Mouse (Mus musculus) frontal cortex, postnatal 25 days (tissue): ENCODE data around the gene Nab2.
"Not testable (repeated sequence)": the region's sequence is repeated elsewhere in the genome, so short reads cannot be mapped to it uniquely, and the experiment has no call there.

Experiments
- DNase-seq, 2 experiments: peaks; one replicate each; pipeline ENCODE4 v3.0.0; 2022; ENCODE audit warnings: low spot score in 2 of 2

Gene Nab2

GRCm38 (mm10) chr10:127674046-127674655, 5.8 kb upstream of the Nab2 start:
- no peak for DNase-seq

GRCm38 (mm10) chr10:127671276-127671675, 2.9 kb upstream of the Nab2 start:
- DNase-seq: no peak

DNA sequence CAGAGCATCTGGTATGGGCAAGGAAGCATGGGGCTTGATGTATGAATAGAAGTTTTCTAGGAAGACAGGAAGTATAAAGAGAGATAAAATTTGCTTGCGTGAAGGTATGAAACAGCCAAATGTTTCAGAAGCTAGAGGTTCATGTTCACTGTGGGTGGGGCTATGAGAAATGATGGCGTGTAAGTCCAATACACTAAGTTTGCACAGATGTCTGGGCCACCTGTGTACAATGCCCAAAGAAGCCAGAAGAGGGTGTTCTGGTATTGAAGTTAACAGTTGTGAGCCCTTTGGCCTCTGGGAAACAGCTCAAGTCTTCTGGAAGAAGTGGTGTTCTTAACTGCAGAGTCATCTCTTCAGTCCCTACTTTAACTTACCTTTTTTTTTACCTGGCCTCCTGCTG, 1.8 kb upstream of the Nab2 start:
- DNase-seq: no peak

GRCm38 (mm10) chr10:127669170-127669569, 802 bp upstream of the Nab2 start:
- peak in 1 of 2 experiments; percentile 23 for DNase-seq

DNA sequence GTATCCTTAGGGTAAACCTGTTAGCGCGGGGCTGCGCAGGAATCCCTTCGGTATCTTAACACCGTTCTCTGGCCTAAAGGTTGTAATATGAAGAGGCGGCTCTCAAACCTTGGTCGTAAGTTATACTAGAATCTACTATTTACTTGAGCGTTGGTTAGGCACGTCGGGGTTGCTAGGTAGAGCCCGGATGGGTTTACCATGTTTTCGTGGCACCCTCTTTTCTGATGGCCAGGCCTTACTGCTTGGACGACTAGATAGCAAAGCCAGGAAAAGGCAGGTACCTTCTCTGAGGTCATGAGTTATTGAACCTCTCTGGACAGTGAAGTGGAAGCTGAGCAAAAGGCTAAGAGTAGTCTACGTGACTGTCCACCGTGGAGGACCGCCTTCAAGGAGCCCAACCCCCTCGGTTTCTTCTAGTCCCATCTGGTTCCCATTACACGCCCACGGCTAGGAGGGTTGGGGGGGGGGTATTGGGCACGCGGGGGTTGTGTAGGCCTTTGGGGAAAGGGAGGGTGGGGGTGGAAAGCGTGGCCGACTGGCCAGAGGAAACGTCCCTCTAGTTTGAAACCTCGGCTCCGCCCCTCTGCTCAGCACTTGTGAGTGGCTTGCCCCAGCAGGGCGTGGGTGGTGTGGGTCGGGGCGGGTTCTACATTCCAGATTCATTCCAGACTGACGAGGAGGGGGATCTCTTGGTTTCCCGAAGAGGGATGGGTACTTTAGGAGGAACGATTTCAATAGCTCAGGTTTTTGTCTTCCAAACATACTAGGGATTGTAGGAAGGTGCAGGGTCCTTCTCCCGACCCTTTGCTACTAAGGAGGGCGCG, 887 bp downstream of the Nab2 start:
- peak; percentile 37 to 44 for DNase-seq

DNA sequence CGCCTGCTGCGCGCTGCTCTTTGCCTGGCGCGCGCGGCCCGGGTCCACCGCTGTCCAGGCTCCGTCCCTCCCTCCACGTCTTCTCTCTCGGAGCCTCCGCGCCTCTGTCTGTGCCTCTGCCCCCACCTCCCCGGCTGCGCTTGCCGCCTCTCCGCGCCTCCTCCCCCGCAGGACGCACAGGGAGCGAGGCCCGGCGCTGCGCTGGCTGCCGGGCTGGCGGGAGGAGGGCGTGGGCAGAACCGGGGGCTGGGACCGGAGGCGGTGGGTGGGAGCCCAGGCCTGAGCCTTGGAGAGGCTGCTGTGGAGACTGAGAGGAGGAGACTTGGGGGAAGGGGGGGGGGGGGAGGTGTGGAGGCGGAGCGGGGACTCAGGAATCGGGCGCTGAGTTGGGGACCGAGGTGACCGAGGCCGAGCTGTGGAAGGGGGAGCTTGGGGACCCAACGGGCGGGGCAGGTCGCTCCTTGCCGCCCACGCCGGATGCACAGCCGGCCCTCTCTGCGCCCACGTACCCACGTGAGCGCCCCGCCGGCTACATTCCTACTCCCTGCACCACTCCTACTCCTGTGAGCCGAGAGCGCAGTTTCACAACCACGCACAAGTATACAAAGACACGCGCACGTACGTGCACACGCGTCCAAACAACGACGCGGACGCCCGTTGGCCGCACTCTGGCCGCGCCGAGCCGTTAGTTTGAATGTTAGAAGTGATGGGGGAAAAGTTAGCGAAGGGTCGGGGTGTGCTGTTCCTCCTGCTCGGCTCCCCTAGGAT, 1.7 kb downstream of the Nab2 start, which contains the start of gene Nemp1:
Nemp1 (plus strand) TSS at position 401 of the 768 bp plus-strand sequence.
- peak; percentile 49 to 58 for DNase-seq

GRCm38 (mm10) chr10:127665366-127666181, 2.8 kb downstream of the Nab2 start:
- DNase-seq: no peak

DNA sequence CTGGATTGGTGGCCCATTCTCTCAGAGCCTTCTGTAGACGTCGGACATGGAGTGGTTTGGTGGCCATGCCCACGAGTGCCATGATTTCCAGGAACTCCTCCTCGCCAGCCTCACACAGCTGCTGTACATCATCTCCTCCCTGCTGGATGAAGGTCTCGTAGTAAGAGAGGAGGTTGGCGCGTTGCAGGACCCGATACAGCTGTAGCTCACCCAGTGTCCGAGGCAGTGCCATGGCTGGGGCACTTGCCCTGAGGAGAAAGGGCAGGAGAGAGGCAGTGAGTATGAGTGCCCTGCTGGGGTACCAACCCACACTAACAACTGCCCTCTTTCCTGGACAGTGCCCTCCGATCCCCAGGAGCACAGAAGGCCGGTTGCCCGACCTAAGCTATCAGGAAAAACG, 3.5 kb downstream of the Nab2 start:
- DNase-seq: no peak

GRCm38 (mm10) chr10:127664166-127664565, 4.2 kb downstream of the Nab2 start:
- DNase-seq: no peak

DNA sequence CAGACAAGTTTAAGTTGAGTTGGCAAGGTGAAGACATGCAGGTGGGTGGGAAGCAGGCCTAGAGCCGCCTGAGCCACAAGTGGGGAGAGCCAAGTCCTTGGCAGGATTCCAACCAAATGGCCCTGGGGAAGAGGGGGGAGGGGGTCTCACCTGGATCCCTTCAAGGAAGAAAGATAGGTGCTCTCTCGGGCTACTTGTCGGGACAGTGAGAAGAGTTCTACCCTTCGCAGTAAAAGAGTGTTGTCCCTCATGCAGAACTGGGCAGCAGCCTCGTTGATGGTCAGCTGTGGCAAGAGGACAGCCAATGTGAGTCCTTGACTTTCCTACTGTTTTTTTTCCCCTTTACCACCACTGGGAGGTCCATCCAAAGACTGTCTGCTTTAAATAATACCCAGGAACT, 4.8 kb downstream of the Nab2 start:
- DNase-seq: no peak

DNA sequence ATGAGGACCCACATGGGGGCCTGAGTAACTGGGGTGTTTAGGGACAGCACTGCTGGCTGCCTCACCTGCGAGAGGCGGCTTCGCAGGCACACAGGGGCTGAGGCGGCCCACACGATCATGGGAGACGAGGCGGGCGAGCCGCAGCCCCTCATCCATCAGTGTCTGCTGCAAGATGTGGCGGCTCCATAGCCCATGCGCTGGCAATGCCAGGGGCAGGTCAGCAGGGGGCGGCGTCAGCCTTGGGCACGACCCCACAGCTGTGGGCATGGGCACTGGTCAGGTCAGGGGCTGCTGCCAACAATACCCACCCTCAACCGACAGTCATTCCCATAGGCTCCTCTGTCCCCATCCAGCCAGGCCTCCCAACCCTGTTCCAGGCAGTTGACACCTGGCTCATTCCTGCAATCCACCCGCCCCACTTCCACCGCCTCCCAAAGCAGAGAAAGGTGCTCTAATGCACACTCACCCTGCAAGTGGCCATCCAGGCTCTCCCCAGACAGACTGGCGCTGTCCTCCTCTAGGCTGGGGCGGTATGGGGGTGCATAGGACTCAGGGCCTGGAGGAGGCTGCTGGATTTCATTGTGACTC, 5.6 kb downstream of the Nab2 start:
- DNase-seq: peak in 1 of 2 experiments; percentile 19

DNA sequence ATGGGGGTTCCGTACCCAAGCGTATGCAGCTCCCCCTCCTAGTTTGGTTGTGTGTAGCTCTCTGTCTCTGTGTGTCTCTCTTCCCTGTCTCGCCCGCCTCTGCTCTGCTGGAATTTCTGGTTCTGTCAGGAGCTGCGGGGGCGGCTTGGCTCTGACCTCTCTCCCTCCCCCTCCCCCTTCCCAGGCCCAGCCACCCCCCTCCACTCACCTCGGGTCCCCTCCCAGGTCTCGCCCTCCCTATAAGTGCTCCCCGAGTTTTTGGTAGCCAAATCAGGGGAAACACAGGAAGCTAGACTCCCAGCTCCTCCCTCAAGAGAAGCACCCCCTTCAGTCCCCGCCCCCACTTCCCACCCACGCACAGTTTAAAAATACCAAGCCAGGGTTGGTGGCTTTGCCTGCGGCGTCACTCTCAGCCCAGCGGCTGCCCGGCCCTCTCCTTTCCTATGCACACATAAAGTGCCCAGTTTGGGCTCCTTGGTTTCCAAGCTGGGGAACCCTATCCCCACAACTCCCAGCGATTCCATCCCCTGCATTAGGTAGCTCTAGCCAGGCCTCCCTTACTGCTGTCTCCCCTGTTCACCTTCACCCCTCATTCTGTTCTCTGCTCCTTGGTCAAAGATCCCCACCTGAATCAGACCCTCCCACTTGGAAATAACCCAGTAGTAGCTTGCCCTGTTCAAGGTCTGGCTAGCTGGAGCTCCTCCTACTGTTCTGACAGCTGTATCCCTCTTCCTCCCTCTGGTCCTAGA, 6.3 kb downstream of the Nab2 start:
- peak; percentile 39 to 40 for DNase-seq

DNA sequence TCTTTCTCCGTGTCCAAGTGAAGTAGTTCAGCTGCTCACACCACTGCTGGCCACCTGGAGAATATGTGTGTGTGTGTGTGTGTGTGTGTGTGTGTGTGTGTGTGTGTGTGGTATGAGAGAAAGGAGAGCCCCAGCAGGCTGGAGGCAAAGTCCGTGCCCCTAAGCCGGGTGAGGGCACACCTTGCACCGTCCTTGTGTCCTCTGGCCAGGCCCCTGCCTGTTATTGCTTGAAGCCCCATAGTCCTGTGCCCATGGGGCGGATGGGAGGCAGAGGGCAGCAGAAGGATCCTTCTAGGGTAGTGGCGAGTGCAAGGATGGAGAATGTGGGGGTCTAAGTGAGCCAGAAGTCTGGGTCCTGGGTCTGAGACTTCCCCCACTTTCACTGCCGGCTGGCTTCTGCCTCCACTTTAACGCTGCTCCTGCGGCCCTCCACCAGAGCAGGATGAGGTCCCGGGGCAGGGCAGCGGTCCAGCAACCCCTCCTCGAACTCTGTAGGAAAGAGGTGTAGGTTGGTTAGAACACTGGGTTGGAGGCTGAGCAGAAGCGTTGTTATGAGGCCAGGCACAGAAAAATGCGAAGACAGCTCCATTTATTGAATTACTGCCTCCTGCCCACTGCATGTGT, 7.0 kb downstream of the Nab2 start:
- no peak for DNase-seq

- no peak for DNase-seq
These were observed 8.8 kb downstream of the Nab2 start for GRCm38 (mm10) chr10:127659551-127659950.

GRCm38 (mm10) chr10:127658076-127658475, 10.3 kb downstream of the Nab2 start:
- DNase-seq: no peak

DNA sequence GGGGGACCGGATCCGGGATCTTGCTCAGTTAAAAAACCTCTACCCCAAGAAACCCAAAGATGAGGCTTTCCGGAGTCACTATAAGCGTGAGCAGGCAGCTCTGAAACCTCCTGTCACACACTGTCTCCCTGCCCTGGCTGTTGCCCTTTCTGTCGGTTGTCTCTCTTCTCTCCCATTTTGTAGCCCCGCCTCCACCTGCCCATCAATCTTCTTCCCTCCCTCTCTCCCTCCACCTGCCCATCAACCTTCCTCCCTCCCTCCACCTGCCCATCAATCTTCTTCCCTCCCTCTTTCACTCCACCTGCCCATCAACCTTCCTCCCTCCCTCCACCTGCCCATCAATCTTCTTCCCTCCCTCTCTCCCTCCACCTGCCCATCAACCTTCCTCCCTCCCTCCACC, 10.8 kb downstream of the Nab2 start:
- DNase-seq: not testable (repeated sequence)

DNA sequence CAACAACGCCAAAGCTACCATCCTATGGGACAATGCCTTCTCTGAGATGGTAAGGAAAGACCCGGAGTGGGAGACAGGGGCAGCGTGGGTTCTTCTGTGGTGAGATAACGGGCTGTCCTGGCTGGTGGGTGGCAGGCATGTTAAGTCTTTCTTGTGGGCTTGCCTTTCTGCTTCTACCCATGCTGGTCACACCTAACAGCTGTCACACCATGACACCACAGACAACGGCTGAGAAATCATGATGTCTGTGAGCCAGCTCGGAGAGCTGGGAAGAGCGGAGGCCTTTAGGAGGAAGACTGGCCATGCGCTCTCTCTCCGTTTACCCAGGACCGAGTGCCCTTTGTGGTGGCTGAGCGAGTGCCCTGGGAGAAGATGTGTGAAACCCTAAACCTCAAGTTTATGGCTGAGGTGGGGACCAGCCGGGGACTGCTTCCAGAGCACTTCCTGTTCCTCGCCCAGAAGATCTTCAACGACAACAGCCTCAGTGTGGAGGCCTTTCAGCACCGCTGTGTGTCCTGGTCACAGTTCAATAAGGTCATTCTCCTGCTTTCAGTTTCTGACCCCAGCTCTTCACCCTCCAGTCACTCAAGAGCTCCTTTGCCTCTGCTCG, 13.3 kb downstream of the Nab2 start:
- no peak for DNase-seq

DNA sequence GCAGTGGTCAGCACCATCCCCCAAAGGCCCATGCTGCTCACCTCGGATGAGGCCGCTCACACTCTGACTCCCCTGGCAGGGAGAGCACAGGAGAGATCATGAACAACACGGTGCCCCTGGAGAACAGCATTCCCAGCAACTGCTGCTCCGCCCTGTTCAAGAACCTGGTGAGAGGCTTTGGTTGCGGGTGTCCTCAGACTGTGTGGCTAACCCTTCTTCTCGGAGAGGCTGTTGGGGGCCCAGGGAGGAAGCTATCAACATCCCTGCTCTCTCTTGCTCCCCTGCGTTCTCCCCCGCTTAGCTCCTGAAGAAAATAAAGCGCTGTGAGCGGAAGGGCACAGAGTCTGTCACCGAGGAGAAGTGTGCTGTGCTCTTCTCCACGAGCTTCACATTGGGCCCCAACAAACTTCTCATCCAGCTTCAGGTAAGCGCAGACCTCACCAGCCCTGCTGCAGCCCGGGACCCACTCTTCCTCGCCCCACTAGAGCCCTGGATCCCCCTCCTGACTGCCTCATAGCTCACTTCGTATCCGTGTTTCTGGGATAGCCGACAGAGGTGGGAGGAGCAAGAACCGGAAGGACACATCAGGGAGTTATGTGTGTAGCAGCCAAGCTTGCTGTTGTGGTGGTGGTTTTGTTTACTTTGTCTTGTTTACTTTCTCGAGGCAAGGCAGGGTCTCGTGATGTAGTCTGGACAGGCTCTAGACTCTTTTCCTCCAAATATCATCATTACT, 15.3 kb downstream of the Nab2 start:
- no peak for DNase-seq

GRCm38 (mm10) chr10:127645791-127646190, 22.6 kb downstream of the Nab2 start:
- no peak for DNase-seq
